24 mouse cellular contexts compared by ENCODE assay signal in the genomic region with DNA sequence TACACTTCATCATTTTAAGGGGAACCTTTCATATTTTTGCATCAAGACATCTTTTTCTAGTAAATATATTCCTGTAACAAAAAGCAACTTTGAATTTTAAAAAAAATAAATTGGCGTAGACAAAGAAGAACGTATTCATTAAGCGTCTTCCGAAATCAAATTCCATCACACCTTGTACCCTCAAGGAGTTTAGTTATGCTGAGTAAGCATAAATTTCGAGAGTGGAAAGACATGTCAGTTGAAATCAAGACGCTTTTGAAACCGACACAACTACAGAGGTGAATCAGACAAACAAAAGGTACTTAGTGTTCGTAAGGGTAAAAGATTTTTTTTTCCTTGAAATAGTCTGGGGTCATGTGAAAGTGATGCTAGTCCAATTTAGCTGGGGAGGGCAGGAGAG.
DNase-seq lines count a peak whose midpoint lies in the region; ATAC-seq and TF ChIP-seq lines count a peak whose summit lies in the region.
"Had no signal": no experiment of that assay in that cellular context is flagged by ENCODE, and none has a peak within 500 bp of the region (broad histone marks: within the 10 kb centered on the region; RNA-seq: fewer than 3 reads in every experiment).

No protein-coding gene starts in this region.

- H3K4me2 ChIP-seq in embryonic facial prominence, embryonic 14.5 days (ENCODE audit: low read depth, low read length) = no peak overlapping the region
- H3K4me2 ChIP-seq in CH12.LX (ENCODE audit: insufficient read depth, low read depth, poor library complexity, severe bottlenecking) = no peak overlapping the region

- no peaks in the 10 kb centered on the region for H3K27me3 ChIP-seq in embryonic facial prominence, embryonic 14.5 days (replicated peaks; ENCODE audit: control insufficient read depth, insufficient read depth, low read length)
- H3K27me3 ChIP-seq in embryonic facial prominence, embryonic 10.5 days (replicated peaks; ENCODE audit: low read depth, poor library complexity, severe bottlenecking) = no peaks in the 10 kb centered on the region
- H3K27me3 ChIP-seq in CH12.LX (replicated peaks) (no peaks in the 10 kb centered on the region), MEL (ENCODE audit: control insufficient read depth in 1 of 2, insufficient read depth in 2 of 2, low read length in 2 of 2) (no peaks in the 10 kb centered on the region)
- no peaks in the 10 kb centered on the region for H3K27me3 ChIP-seq in forebrain, embryonic 10.5 days (ENCODE audit: poor library complexity, severe bottlenecking)

- no peak for DNase-seq in embryonic facial prominence, embryonic 14.5 days (ENCODE audit: low spot score)
- no peak for DNase-seq in embryonic facial prominence, embryonic 10.5 days (ENCODE audit: low spot score)
- no peak for DNase-seq in CH12.LX (ENCODE audit: extremely low read depth)
- no peak for DNase-seq in ES-E14 (ENCODE audit: low read depth, low spot score)
- DNase-seq in MEL (ENCODE audit: low read depth, low spot score) = no peak
- DNase-seq in left cerebral cortex, postnatal 25 days (ENCODE audit: low spot score in 2 of 2) = no peak
- no peak for DNase-seq in forebrain, embryonic 10.5 days (ENCODE audit: extremely low spot score, low spot score)
- DNase-seq in adrenal gland, adult 8-10 months = no peak
- DNase-seq: adrenal gland, adult 2 months; adrenal gland, postnatal 10 days; adrenal gland, postnatal 14 days; adrenal gland, postnatal 25 days; adrenal gland, postnatal 36 days; B cell, adult 2 months; cerebellum, adult 11 months; cerebellum, adult 11-12 months; cerebellum, adult 18-20 months; cerebellum, adult 2 months; cerebellum, adult 8-10 months; cerebellum, adult 9-10 months had no signal

- no peak for TF ChIP-seq EP300 in CH12.LX (IDR thresholded peaks at IDR 0.05; ENCODE audit: low read length)
- TF ChIP-seq EP300 in MEL (IDR thresholded peaks at IDR 0.05; ENCODE audit: low read depth in 1 of 2, low read length in 2 of 2) = no peak

- WGBS in embryonic facial prominence, embryonic 14.5 days = 70% methylated on average over 8 of the region's 8 CpGs
- WGBS in embryonic facial prominence, embryonic 10.5 days = 83% methylated on average over 8 of the region's 8 CpGs
- 92% methylated on average over 8 of the region's 8 CpGs for WGBS in forebrain, embryonic 10.5 days

- no peak overlapping the region for H3K4me3 ChIP-seq in embryonic facial prominence, embryonic 14.5 days (ENCODE audit: low read depth, low read length)
- no peak overlapping the region for H3K4me3 ChIP-seq in embryonic facial prominence, embryonic 10.5 days
- no peak overlapping the region for H3K4me3 ChIP-seq in CH12.LX (replicated peaks in 1 of 3; ENCODE audit: low read depth in 2 of 3, low read length in 2 of 3, poor library complexity in 1 of 3)
- no peak overlapping the region for H3K4me3 ChIP-seq in ES-E14 (ENCODE audit: insufficient read depth in 1 of 2, low read depth in 1 of 2, low read length in 2 of 2, poor library complexity in 1 of 2, severe bottlenecking in 1 of 2)
- no peak overlapping the region for H3K4me3 ChIP-seq in MEL (ENCODE audit: control insufficient read depth in 1 of 2, insufficient read depth in 1 of 2, low read depth in 2 of 2, low read length in 2 of 2)
- H3K4me3 ChIP-seq in forebrain, embryonic 10.5 days = no peak overlapping the region

- intact Hi-C loops in left cerebral cortex, postnatal 25 days (cut with DNase I) = no loop called here

- H3K79me2 ChIP-seq in CH12.LX (replicated peaks; ENCODE audit: control insufficient read depth, extremely low read depth, insufficient read depth, poor library complexity, severe bottlenecking) = no peaks in the 10 kb centered on the region
- no peaks in the 10 kb centered on the region for H3K79me2 ChIP-seq in MEL (ENCODE audit: control insufficient read depth, insufficient read depth, low read length, poor library complexity)

- dilution Hi-C loops in CH12.LX (cut with MboI; ENCODE audit: extremely low pct_ligation_motif_present, extremely low pct_unique_long_range_greater_than_20kb, low sequenced_read_pairs) = no loop called here

- peaks cover 1% of the 10 kb centered on the region; the same call in 1 of the 2 replicates for H3K36me3 ChIP-seq in embryonic facial prominence, embryonic 14.5 days (ENCODE audit: control insufficient read depth, insufficient read depth, low read length)
- no peaks in the 10 kb centered on the region for H3K36me3 ChIP-seq in embryonic facial prominence, embryonic 10.5 days (replicated peaks)
- no peaks in the 10 kb centered on the region for H3K36me3 ChIP-seq in CH12.LX (replicated peaks in 1 of 2; ENCODE audit: control insufficient read depth in 1 of 2, insufficient read depth in 1 of 2, low read length in 1 of 2)
- H3K36me3 ChIP-seq in ES-E14 (ENCODE audit: control insufficient read depth, insufficient read depth, low read length, poor library complexity, severe bottlenecking) = no peaks in the 10 kb centered on the region
- H3K36me3 ChIP-seq in MEL (ENCODE audit: control insufficient read depth in 1 of 2, insufficient read depth in 2 of 2, low read length in 2 of 2) = no peaks in the 10 kb centered on the region
- H3K36me3 ChIP-seq in forebrain, embryonic 10.5 days (replicated peaks) = no peaks in the 10 kb centered on the region
- H3K36me3 ChIP-seq: G1E had no signal

- H3K27ac ChIP-seq in embryonic facial prominence, embryonic 14.5 days (replicated peaks; ENCODE audit: low read depth, low read length) = no peak overlapping the region
- no peak overlapping the region for H3K27ac ChIP-seq in embryonic facial prominence, embryonic 10.5 days (replicated peaks)
- H3K27ac ChIP-seq in CH12.LX (ENCODE audit: insufficient read depth, low read depth) (no peak overlapping the region), ES-E14 (ENCODE audit: insufficient read depth, low read depth, low read length, poor library complexity, severe bottlenecking) (no peak overlapping the region), MEL (ENCODE audit: control insufficient read depth, low read depth, low read length) (no peak overlapping the region)
- H3K27ac ChIP-seq in forebrain, embryonic 10.5 days = no peak overlapping the region

- ATAC-seq in embryonic facial prominence, embryonic 14.5 days (ENCODE audit: low read depth) = peak; percentile 26; the same call in 1 of the 2 replicates
- ATAC-seq: activated CD4-positive, CD25-positive, alpha-beta regulatory T cell, adult 4 months; CD4-positive, CD25-positive, alpha-beta regulatory T cell, adult 4 months; Patski had no signal

- no peak for TF ChIP-seq POLR2A in CH12.LX (IDR thresholded peaks at IDR 0.05; ENCODE audit: low read depth, low read length)
- TF ChIP-seq POLR2A in MEL (IDR thresholded peaks at IDR 0.05; ENCODE audit: control insufficient read depth in 1 of 2, insufficient read depth in 1 of 2, low read depth in 1 of 2, low read length in 2 of 2, poor library complexity in 1 of 2) = no peak

- no peaks in the 10 kb centered on the region for H3K4me1 ChIP-seq in embryonic facial prominence, embryonic 14.5 days (ENCODE audit: control insufficient read depth, insufficient read depth, low read length)
- 0 out of 2 replicates have a peak, but pooled peaks cover 5% of the 10 kb centered on the region for H3K4me1 ChIP-seq in embryonic facial prominence, embryonic 10.5 days
- peaks cover 0 to 8% of the 10 kb centered on the region in 2 experiments; a peak in 2 of 4 replicates for H3K4me1 ChIP-seq in CH12.LX (ENCODE audit: control insufficient read depth in 1 of 2, insufficient read depth in 2 of 2)
- no peaks in the 10 kb centered on the region for H3K4me1 ChIP-seq in ES-E14 (ENCODE audit: control insufficient read depth in 2 of 2, insufficient read depth in 2 of 2, low read length in 2 of 2, poor library complexity in 1 of 2)
- no peaks in the 10 kb centered on the region for H3K4me1 ChIP-seq in MEL (ENCODE audit: control insufficient read depth in 1 of 2, insufficient read depth in 2 of 2, low read length in 2 of 2)
- no peaks in the 10 kb centered on the region for H3K4me1 ChIP-seq in forebrain, embryonic 10.5 days

- TF ChIP-seq RAD21 in CH12.LX (IDR thresholded peaks at IDR 0.05; ENCODE audit: low read depth, low read length) (no peak), MEL (IDR thresholded peaks at IDR 0.05; ENCODE audit: low read depth, low read length) (no peak)

- H3K9ac ChIP-seq in embryonic facial prominence, embryonic 14.5 days (ENCODE audit: low read depth, low read length) = no peak overlapping the region
- H3K9ac ChIP-seq in CH12.LX (ENCODE audit: insufficient read depth, low read depth) (no peak overlapping the region), ES-E14 (ENCODE audit: insufficient read depth, low read depth, low read length, poor library complexity, severe bottlenecking) (no peak overlapping the region), MEL (ENCODE audit: control insufficient read depth, low read depth, low read length, poor library complexity, severe bottlenecking) (no peak overlapping the region)

- in situ Hi-C loops in CH12.LX (cut with MboI; ENCODE audit: low pct_ligation_motif_present, low pct_unique_long_range_greater_than_20kb, low sequenced_read_pairs) = no loop called here
- in situ Hi-C loops in ES-E14 (cut with MboI; ENCODE audit: low sequenced_read_pairs in 2 of 2, unreplicated experiment in 2 of 2) = no loop called here

- no peak for TF ChIP-seq CTCF in CH12.LX (conservative IDR thresholded peaks at IDR 0.05 in 1 of 2, IDR thresholded peaks at IDR 0.05 in 1 of 2; ENCODE audit: low read depth in 2 of 2, low read length in 2 of 2)
- no peak for TF ChIP-seq CTCF in MEL (IDR thresholded peaks at IDR 0.05 in 2 of 3, conservative IDR thresholded peaks at IDR 0.05 in 1 of 3; ENCODE audit: control insufficient read depth in 1 of 3, insufficient read depth in 1 of 3, low read depth in 2 of 3, low read length in 3 of 3, poor library complexity in 1 of 3, severe bottlenecking in 1 of 3)

- no peaks in the 10 kb centered on the region for H3K9me3 ChIP-seq in embryonic facial prominence, embryonic 14.5 days (ENCODE audit: control insufficient read depth, low read length)
- no peaks in the 10 kb centered on the region for H3K9me3 ChIP-seq in embryonic facial prominence, embryonic 10.5 days
- no peaks in the 10 kb centered on the region for H3K9me3 ChIP-seq in CH12.LX (replicated peaks; ENCODE audit: low read length)
- H3K9me3 ChIP-seq in ES-E14 (ENCODE audit: control insufficient read depth, insufficient read depth, low read depth, low read length) = no peaks in the 10 kb centered on the region
- H3K9me3 ChIP-seq in MEL (replicated peaks; ENCODE audit: insufficient read depth, low read length) = no peaks in the 10 kb centered on the region
- H3K9me3 ChIP-seq in forebrain, embryonic 10.5 days = no peaks in the 10 kb centered on the region
- H3K9me3 ChIP-seq: G1E had no signal

TF ChIP-seq in CH12.LX, 34 proteins besides CTCF, POLR2A, EP300 and RAD21 (continues in another document):
- no peak for TF ChIP-seq MAZ (IDR thresholded peaks at IDR 0.05; ENCODE audit: low read depth, low read length)
- no peak for TF ChIP-seq SMC3 (IDR thresholded peaks at IDR 0.05; ENCODE audit: low read depth, low read length)

TF ChIP-seq in ES-E14, 5 proteins besides CTCF, POLR2A, EP300 and RAD21 (continues in another document):
- TF ChIP-seq ZC3H11A (IDR thresholded peaks at IDR 0.05; ENCODE audit: borderline replicate concordance, low read depth, low read length) = no peak

TF ChIP-seq in MEL, 35 proteins besides CTCF, POLR2A, EP300 and RAD21 (continues in another document):
- 0 out of 2 replicates have a peak, but pooled peaks have one; percentile 37 for TF ChIP-seq MAFK (IDR thresholded peaks at IDR 0.05; ENCODE audit: borderline replicate concordance, low read depth, low read length)
- TF ChIP-seq ZMIZ1 (IDR thresholded peaks at IDR 0.05; ENCODE audit: low read depth, low read length) = no peak
